17 mouse cellular contexts compared by ENCODE assay signal in the genomic region with DNA sequence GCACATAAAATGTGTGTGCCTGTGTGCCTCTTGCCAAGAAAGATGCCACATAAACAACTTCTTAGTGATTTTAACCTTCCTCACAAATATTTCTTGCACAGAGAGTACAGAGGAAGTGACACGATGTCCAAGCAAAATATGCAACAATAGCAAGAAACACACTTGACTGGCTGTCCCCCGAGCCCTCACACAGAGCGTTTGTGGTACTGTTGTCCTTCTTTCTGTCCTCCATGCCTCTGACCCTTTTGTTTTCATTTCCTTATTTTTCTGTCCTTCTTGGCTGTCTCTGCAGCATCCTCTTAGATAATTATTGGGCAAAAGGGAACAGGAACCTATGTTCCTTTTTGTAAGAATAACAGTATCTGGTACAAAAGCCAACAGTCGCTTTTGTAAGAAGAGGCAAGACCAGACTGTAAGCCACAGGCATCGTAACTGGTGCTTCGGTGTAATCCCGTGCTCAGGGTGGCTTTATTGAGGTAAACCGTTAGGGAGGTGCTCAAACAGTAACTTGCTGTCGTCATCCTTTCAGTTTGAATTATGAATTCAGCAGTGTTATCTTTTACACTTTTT. TPM values are rescaled to one million over a fixed set of nuclear protein-coding genes. Genes with fewer than 3 reads are reported as not detected.
DNase-seq lines count a peak whose midpoint lies in the region; ATAC-seq and TF ChIP-seq lines count a peak whose summit lies in the region.
"Had no signal": no experiment of that assay in that cellular context is flagged by ENCODE, and none has a peak within 500 bp of the region (broad histone marks: within the 10 kb centered on the region; RNA-seq: fewer than 3 reads in every experiment).

No protein-coding gene starts in this region.

- no peak overlapping the region for H3K4me2 ChIP-seq in liver, embryonic 15.5 days
- H3K4me2 ChIP-seq: forebrain, embryonic 12.5 days; hindbrain, embryonic 12.5 days; limb, embryonic 15.5 days; midbrain, embryonic 11.5 days had no signal

- no peaks in the 10 kb centered on the region for H3K79me2 ChIP-seq in heart, adult 2 months (replicated peaks; ENCODE audit: control insufficient read depth, insufficient read depth, low read length)
- no peaks in the 10 kb centered on the region for H3K79me2 ChIP-seq in macrophage (ENCODE audit: inconsistent target)

- H3K27ac ChIP-seq in heart, adult 2 months = peak overlapping the region; percentile 2; the same call in 1 of the 2 replicates
- no peak overlapping the region for H3K27ac ChIP-seq in liver, embryonic 15.5 days (replicated peaks)
- peak overlapping the region; percentile 36 for H3K27ac ChIP-seq in bone marrow macrophage, adult 2 months (ENCODE audit: insufficient read depth, low read depth, low read length)
- H3K27ac ChIP-seq in macrophage = peak overlapping the region; percentile 55
- H3K27ac ChIP-seq: forebrain, embryonic 12.5 days; gastrocnemius, adult 2 months; hindbrain, embryonic 12.5 days; limb, embryonic 15.5 days had no signal

- 59% methylated on average over 9 of the region's 9 CpGs for WGBS in heart, adult 2 months
- WGBS in liver, embryonic 15.5 days (ENCODE audit: insufficient replicate concordance) = 48% methylated on average over 9 of the region's 9 CpGs
- WGBS in macrophage (ENCODE audit: missing documents) = 31% methylated on average over 9 of the region's 9 CpGs

- H3K4me3 ChIP-seq in heart, adult 2 months = no peak overlapping the region
- no peak overlapping the region for H3K4me3 ChIP-seq in liver, embryonic 15.5 days (replicated peaks)
- H3K4me3 ChIP-seq in bone marrow macrophage, adult 2 months (ENCODE audit: insufficient read depth, low read length) = no peak overlapping the region
- no peak overlapping the region for H3K4me3 ChIP-seq in macrophage (ENCODE audit: inconsistent target)
- H3K4me3 ChIP-seq: forebrain, embryonic 12.5 days; gastrocnemius, adult 2 months; hindbrain, embryonic 12.5 days; limb, embryonic 15.5 days had no signal

- no peak overlapping the region for H3K9ac ChIP-seq in heart, adult 2 months (ENCODE audit: low read depth, low read length)
- H3K9ac ChIP-seq in liver, embryonic 15.5 days = no peak overlapping the region
- H3K9ac ChIP-seq: forebrain, embryonic 12.5 days; hindbrain, embryonic 12.5 days; limb, embryonic 15.5 days had no signal

- no peak for TF ChIP-seq EP300 in heart, adult 2 months (IDR thresholded peaks at IDR 0.05; ENCODE audit: insufficient read depth, low read depth, low read length)

- H3K27me3 ChIP-seq in heart, adult 2 months (ENCODE audit: control insufficient read depth, insufficient read depth, low read length) = no peaks in the 10 kb centered on the region
- H3K27me3 ChIP-seq in liver, embryonic 15.5 days = no peaks in the 10 kb centered on the region
- H3K27me3 ChIP-seq: forebrain, embryonic 12.5 days; hindbrain, embryonic 12.5 days; limb, embryonic 15.5 days had no signal

- DNase-seq in heart, adult 2 months = peak in 1 of 2 experiments; percentile 18
- no peak for DNase-seq in heart, postnatal 4 days
- no peak for DNase-seq in liver
- DNase-seq in embryo, embryonic 10 days (ENCODE audit: low spot score) = no peak
- DNase-seq: cerebellum, adult 11-12 months; cerebellum, postnatal 25 days; gastrocnemius, adult 2 months; kidney, adult 2 months had no signal

- no peak for TF ChIP-seq CTCF in heart, adult 2 months (IDR thresholded peaks at IDR 0.05)
- no peak for TF ChIP-seq CTCF in bone marrow macrophage, adult 2 months (IDR thresholded peaks at IDR 0.05; ENCODE audit: low read depth, low read length)

- peaks cover 1% of the 10 kb centered on the region for H3K4me1 ChIP-seq in heart, adult 2 months (ENCODE audit: control insufficient read depth, insufficient read depth, low read length)
- no peaks in the 10 kb centered on the region for H3K4me1 ChIP-seq in liver, embryonic 15.5 days (replicated peaks)
- H3K4me1 ChIP-seq in bone marrow macrophage, adult 2 months (ENCODE audit: control insufficient read depth, insufficient read depth, low read length) = peaks cover 21% of the 10 kb centered on the region
- H3K4me1 ChIP-seq: forebrain, embryonic 12.5 days; hindbrain, embryonic 12.5 days; limb, embryonic 15.5 days had no signal

- TF ChIP-seq POLR2A in heart, adult 2 months (IDR thresholded peaks at IDR 0.05; ENCODE audit: insufficient read depth, low read depth, low read length) = no peak
- no peak for TF ChIP-seq POLR2A in bone marrow macrophage, adult 2 months (IDR thresholded peaks at IDR 0.05; ENCODE audit: borderline replicate concordance, low read depth, low read length)

- intact Hi-C loops in heart, adult 2 months (cut with DNase I) = loop anchor here (5.0 kb wide), 1 partner anchor 65 kb away; no protein-coding TSS in a partner anchor

- H3K9me3 ChIP-seq in liver, embryonic 15.5 days (replicated peaks) = no peaks in the 10 kb centered on the region
- H3K9me3 ChIP-seq: forebrain, embryonic 12.5 days; hindbrain, embryonic 12.5 days; limb, embryonic 15.5 days had no signal

- H3K36me3 ChIP-seq in heart, adult 2 months (ENCODE audit: control insufficient read depth, insufficient read depth, low read length) = no peaks in the 10 kb centered on the region; the same call in 1 of the 2 replicates
- H3K36me3 ChIP-seq in liver, embryonic 15.5 days (replicated peaks) = no peaks in the 10 kb centered on the region
- no peaks in the 10 kb centered on the region for H3K36me3 ChIP-seq in macrophage (ENCODE audit: inconsistent target)
- H3K36me3 ChIP-seq: forebrain, embryonic 12.5 days; hindbrain, embryonic 12.5 days; limb, embryonic 15.5 days had no signal

- peak; percentile 44 for ATAC-seq in liver, embryonic 15.5 days (ENCODE audit: insufficient read depth)
- no peak for ATAC-seq in CD4-positive, CD25-positive, alpha-beta regulatory T cell, adult 4 months
- ATAC-seq: inflammation-experienced regulatory T-cells, adult 6 months had no signal

RNA-seq across cellular contexts. Expression of a gene that starts 32.7 kb away (rescaled TPM):
- 10 to 100 TPM; 14.7 to 15.3 TPM for total RNA-seq in heart, adult 2 months (2021)
- polyA plus RNA-seq in heart, adult 2 months (2012; rRNA removed) = 5.8 and 9.6 TPM in 2 replicates
- total RNA-seq in heart, postnatal 4 days (2021) = 10 to 100 TPM; 28.4 to 31.9 TPM
- polyA plus RNA-seq in liver, embryonic 15.5 days (2015; fragmentation: Nextera tagmentation; extraction: Ambion mirVana) = 85.4 and 97.8 TPM in 2 replicates
- polyA plus RNA-seq in bone marrow macrophage, adult 2 months (2012; ENCODE audit: insufficient read depth, insufficient read length, missing spikeins) = 1.1 and 1.3 TPM in 2 replicates
- total RNA-seq in macrophage (2018; cell fraction: chromatin; rRNA removed) = 100 to 1,000 TPM in 8 of 26 experiments, 10 to 100 TPM in 9, 1 to 10 TPM in 8, under 1 TPM in 1; 0.96 to 180 (median 35.2) TPM
- total RNA-seq in macrophage (2018; cell fraction: cytosol; rRNA removed) = 100 to 1,000 TPM in 1 of 26 experiments, 10 to 100 TPM in 18, 1 to 10 TPM in 7; 3.8 to 119 (median 14.3) TPM
- 100 to 1,000 TPM in 9 of 26 experiments, 10 to 100 TPM in 15, 1 to 10 TPM in 2; 4.0 to 249 (median 67.1) TPM for total RNA-seq in macrophage (2018; cell fraction: nucleus; rRNA removed)
- 6.6 to 19.8 TPM (median 15.5 TPM) in 3 replicates for polyA plus RNA-seq in macrophage (2018)
- 1 to 10 TPM; 5.4 to 7.8 TPM for polyA plus RNA-seq in CD4-positive, CD25-positive, alpha-beta regulatory T cell, adult 4 months (2017; shearing (Covaris generic))
